Mouse (Mus musculus) inflammation-experienced regulatory T-cells, adult 6 months (primary cell): ENCODE data around the gene Csnk1d. TPM values are rescaled to one million over a fixed set of nuclear protein-coding genes. Genes with fewer than 3 reads are reported as not detected.

Source experiments
- polyA plus RNA-seq, 3 experiments: library from polyadenylated mRNA; unstranded; fragments of 100-300 nt; shearing (Covaris generic); gene quantifications; one replicate each; pipeline ENCODE4 v1.2.1; 2017

Gene Csnk1d
- polyA plus RNA-seq, 3 experiments from 2014 or later = 56.0 to 64.3 (median 61.4) TPM

Other genes with a start within 250 kb of the Csnk1d start
- 10 to 100 TPM; 24.1 to 64.8 (median 62.8) TPM for gene Hmga1b, start 228.5 kb downstream of the Csnk1d start, polyA plus RNA-seq
- gene Rfng, start 207.1 kb downstream of the Csnk1d start, polyA plus RNA-seq = 1 to 10 TPM; 3.5 to 4.4 (median 3.7) TPM
- 100 to 1,000 TPM; 121 to 154 (median 127) TPM for gene Gps1, start 207.1 kb downstream of the Csnk1d start, polyA plus RNA-seq
- 10 to 100 TPM; 30.4 to 34.4 (median 34.3) TPM for gene Dus1l, start 194.9 kb downstream of the Csnk1d start, polyA plus RNA-seq
- gene Fasn, start 166.8 kb downstream of the Csnk1d start, polyA plus RNA-seq = 10 to 100 TPM; 22.7 to 31.3 (median 29.4) TPM
- gene Ccdc57, start 58.5 kb downstream of the Csnk1d start, polyA plus RNA-seq = under 1 TPM; 0.35 to 0.45 (median 0.42) TPM
- gene Slc16a3, start 42.9 kb downstream of the Csnk1d start, polyA plus RNA-seq = 1 to 10 TPM; 2.9 to 4.0 (median 3.4) TPM
- 100 to 1,000 TPM in 1 of 3 experiments, 10 to 100 TPM in 2; 51.7 to 149 (median 51.9) TPM for gene Cd7, start 48.1 kb upstream of the Csnk1d start, polyA plus RNA-seq
- gene Sectm1b, start 72.2 kb upstream of the Csnk1d start, polyA plus RNA-seq = not detected
- gene Sectm1a, start 89.9 kb upstream of the Csnk1d start, polyA plus RNA-seq = not detected
- gene Tex19.2, start 127.3 kb upstream of the Csnk1d start, polyA plus RNA-seq = not detected
- gene Tex19.1, start 154.8 kb upstream of the Csnk1d start, polyA plus RNA-seq = not detected
- gene Uts2r, start 168.9 kb upstream of the Csnk1d start, polyA plus RNA-seq = not detected
- 1 to 10 TPM in 2 of 3 experiments, under 1 TPM in 1; 0.86 to 2.7 (median 1.5) TPM for gene Hexdc, start 213.1 kb upstream of the Csnk1d start, polyA plus RNA-seq
- 1 to 10 TPM; 3.2 to 7.3 (median 5.3) TPM for gene Ogfod3, start 213.4 kb upstream of the Csnk1d start, polyA plus RNA-seq
- gene Cybc1, start 238.0 kb upstream of the Csnk1d start, polyA plus RNA-seq = 10 to 100 TPM; 78.0 to 95.8 (median 86.5) TPM
- 10 to 100 TPM; 19.6 to 28.6 (median 23.6) TPM for gene Narf, start 245.9 kb upstream of the Csnk1d start, polyA plus RNA-seq